Mouse (Mus musculus) small intestine, adult 2 months (tissue): ENCODE measurements around the gene Mvb12b. TPM values are rescaled to one million over a fixed set of nuclear protein-coding genes. Genes with fewer than 3 reads are reported as not detected.

Experiments
- H3K27ac ChIP-seq: fragments of 200-500 bp; 2 replicates; pipeline ENCODE4 v1.5.1; 2012; ENCODE audit warnings: low read depth, low read length, control low read depth, inconsistent platforms; ENCODE audit not compliant: insufficient read depth
- H3K27me3 ChIP-seq: fragments of 200-500 bp; 2 replicates; pipeline ENCODE4 v1.6.1; 2012; ENCODE audit warnings: mild to moderate bottlenecking, moderate library complexity, low read length, inconsistent platforms; ENCODE audit not compliant: control insufficient read depth, insufficient read depth
- H3K36me3 ChIP-seq: fragments of 200-500 bp; 2 replicates; pipeline ENCODE4 v1.6.1; 2012; ENCODE audit warnings: mild to moderate bottlenecking, low read length, control low read depth, inconsistent platforms; ENCODE audit not compliant: control insufficient read depth, insufficient read depth
- H3K4me1 ChIP-seq: fragments of 200-500 bp; 2 replicates; pipeline ENCODE4 v1.6.1; 2012; ENCODE audit warnings: low read length, inconsistent platforms, mixed read lengths; ENCODE audit not compliant: control insufficient read depth, insufficient read depth, insufficient read length
- H3K4me3 ChIP-seq: fragments of 200-500 bp; 2 replicates; pipeline ENCODE4 v1.5.1; 2012; ENCODE audit warnings: low read depth, mild to moderate bottlenecking, control low read depth, inconsistent platforms, low read length, moderate library complexity
- CTCF ChIP-seq: fragments of 200-500 bp; IDR thresholded peaks from 2 replicates; pipeline ENCODE4 v1.5.1; 2012; ENCODE audit warnings: low read depth, mild to moderate bottlenecking, control low read depth, inconsistent platforms, low read length, moderate library complexity, mixed read lengths; ENCODE audit not compliant: insufficient replicate concordance, insufficient read length; ENCODE audit errors: extremely low read depth
- POLR2A ChIP-seq: fragments of 200-500 bp; IDR thresholded peaks from 2 replicates; pipeline ENCODE4 v1.6.1; 2012; ENCODE audit warnings: low read depth, mild to moderate bottlenecking, control low read depth, inconsistent platforms, low read length, moderate library complexity
- whole genome bisulfite sequencing: fragments of 180-500 bp; shearing (Covaris S2); methylation state at CpG from one replicate; pipeline ENCODE4 v1.1.7; 2018; 5-methylcytosine and 5-hydroxymethylcytosine counted together
- polyA plus RNA-seq: library from polyadenylated mRNA; depleted of rRNA; stranded (reverse); fragments of >200 nt; gene quantifications from 2 replicates; pipeline ENCODE4 v1.2.3, GENCODE M21; 2012; rRNA removed

The Mvb12b gene
- polyA plus RNA-seq: 7.3 and 7.9 TPM in 2 replicates

- Histone ChIP-seq H3K27ac (0 out of 2 replicates have a peak within 1 kb of the TSS, but pooled peaks have one; percentile 9), H3K4me1 (peaks cover 12% of the 10 kb centered on the region), H3K4me3 (peak within 1 kb of the TSS; percentile 76), H3K36me3 (no peaks in the 10 kb centered on the region), H3K27me3 (no peaks in the 10 kb centered on the region)
- 5% methylated on average over 67 of the region's 67 CpGs for WGBS
- no peak for TF ChIP-seq CTCF
Observed at GRCm38 (mm10) chr2:33887328-33888099, at the start of gene Mvb12b. Mvb12b (minus strand) TSS chr2:33887946.

- TF ChIP-seq POLR2A: no peak
- Histone ChIP-seq H3K4me3 (no peak overlapping the region), H3K27ac (no peak overlapping the region), H3K36me3 (no peaks in the 10 kb centered on the region), H3K4me1 (no peaks in the 10 kb centered on the region), H3K27me3 (no peaks in the 10 kb centered on the region)
- WGBS: 51% methylated on average over 9 of the region's 9 CpGs
Observed at GRCm38 (mm10) chr2:33935756-33936155, 48.0 kb upstream of the Mvb12b start.

- TF ChIP-seq POLR2A (no peak), CTCF (no peak)
- Histone ChIP-seq H3K27me3 (no peaks in the 10 kb centered on the region), H3K27ac (no peak overlapping the region), H3K36me3 (no peaks in the 10 kb centered on the region), H3K4me1 (no peaks in the 10 kb centered on the region), H3K4me3 (no peak overlapping the region)
- WGBS: 61% methylated on average over 10 of the region's 10 CpGs
Observed at GRCm38 (mm10) chr2:33933606-33934510, 46.1 kb upstream of the Mvb12b start.

GRCm38 (mm10) chr2:33931161-33931560 lies 43.4 kb upstream of the Mvb12b start:
- TF ChIP-seq CTCF (no peak), POLR2A (no peak)
- Histone ChIP-seq H3K27ac (no peak overlapping the region), H3K4me3 (no peak overlapping the region), H3K36me3 (no peaks in the 10 kb centered on the region), H3K4me1 (no peaks in the 10 kb centered on the region), H3K27me3 (no peaks in the 10 kb centered on the region)
- 61% methylated on average over 5 of the region's 5 CpGs for WGBS

- H3K4me3 ChIP-seq: no peak overlapping the region
- H3K27me3 ChIP-seq: no peaks in the 10 kb centered on the region
- H3K4me1 ChIP-seq: no peaks in the 10 kb centered on the region
- TF ChIP-seq CTCF (no peak), POLR2A (no peak)
- WGBS: 70% methylated on average over 5 of the region's 5 CpGs
- no peak overlapping the region for H3K27ac ChIP-seq
- H3K36me3 ChIP-seq: no peaks in the 10 kb centered on the region
Observed at GRCm38 (mm10) chr2:33925288-33925687, 37.5 kb upstream of the Mvb12b start.

GRCm38 (mm10) chr2:33923482-33923881 lies 35.7 kb upstream of the Mvb12b start:
- H3K4me3 ChIP-seq: no peak overlapping the region
- H3K27me3 ChIP-seq: no peaks in the 10 kb centered on the region
- H3K4me1 ChIP-seq: no peaks in the 10 kb centered on the region
- WGBS: 53% methylated on average over 5 of the region's 5 CpGs
- TF ChIP-seq CTCF: no peak
- TF ChIP-seq POLR2A: no peak
- H3K36me3 ChIP-seq: no peaks in the 10 kb centered on the region
- H3K27ac ChIP-seq: no peak overlapping the region

GRCm38 (mm10) chr2:33922466-33922865 lies 34.7 kb upstream of the Mvb12b start:
- WGBS: 96% methylated on average over 2 of the region's 2 CpGs
- no peak for TF ChIP-seq POLR2A
- no peak for TF ChIP-seq CTCF
- no peaks in the 10 kb centered on the region for H3K27me3 ChIP-seq
- H3K27ac ChIP-seq: no peak overlapping the region
- no peaks in the 10 kb centered on the region for H3K4me1 ChIP-seq
- H3K36me3 ChIP-seq: no peaks in the 10 kb centered on the region
- no peak overlapping the region for H3K4me3 ChIP-seq
